Mouse (Mus musculus): Measurements from ENCODE around the gene Slc25a22.

- TF ChIP-seq CTCF (IDR thresholded peaks at IDR 0.05; ENCODE audit: extremely low read depth, insufficient read length, insufficient replicate concordance, low read depth, low read length) (no peak), POLR2A (IDR thresholded peaks at IDR 0.05; ENCODE audit: low read depth, low read length) (no peak)
These were observed 693 bp upstream of the Slc25a22 start for GRCm38 (mm10) chr7:141438201-141438968.

All from small intestine, adult 2 months (tissue).